Mouse (Mus musculus): Measurements from ENCODE around the gene Sh3d19. TPM values are rescaled to one million over a fixed set of nuclear protein-coding genes. Genes with fewer than 3 reads are reported as not detected.
"Not testable (repeated sequence)": the region's sequence is repeated elsewhere in the genome, so short reads cannot be mapped to it uniquely, and the experiment has no call there.

Sh3d19 gene
- polyA plus RNA-seq, 1 experiment from 2014 or later = 8.7 TPM

DNA sequence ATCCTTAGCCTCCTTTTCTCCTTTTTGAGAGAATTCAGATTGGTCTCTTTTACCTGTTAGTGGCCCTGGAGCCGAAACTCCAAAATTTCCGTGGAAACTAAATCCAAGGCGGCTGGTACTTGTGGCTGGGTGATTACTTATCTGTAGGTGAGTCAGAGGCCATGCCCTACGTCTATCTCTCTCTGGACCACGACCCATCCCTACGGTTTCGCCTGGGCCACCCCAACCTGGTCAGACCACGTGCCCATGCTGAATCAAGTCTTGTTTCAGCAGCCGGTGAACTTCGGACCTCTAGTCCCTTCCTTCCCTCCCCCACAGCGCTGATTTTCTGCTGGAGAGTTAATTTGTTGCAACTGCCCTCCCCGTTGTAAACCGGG is 678 bp downstream of the Sh3d19 start:
- peaks cover 7% of the 10 kb centered on the region; the same call in 1 of the 2 replicates for H3K4me1 ChIP-seq (replicated peaks; ENCODE audit: control insufficient read depth, insufficient read depth, low read length)
- no peaks in the 10 kb centered on the region for H3K36me3 ChIP-seq (ENCODE audit: control insufficient read depth, insufficient read depth)

DNA sequence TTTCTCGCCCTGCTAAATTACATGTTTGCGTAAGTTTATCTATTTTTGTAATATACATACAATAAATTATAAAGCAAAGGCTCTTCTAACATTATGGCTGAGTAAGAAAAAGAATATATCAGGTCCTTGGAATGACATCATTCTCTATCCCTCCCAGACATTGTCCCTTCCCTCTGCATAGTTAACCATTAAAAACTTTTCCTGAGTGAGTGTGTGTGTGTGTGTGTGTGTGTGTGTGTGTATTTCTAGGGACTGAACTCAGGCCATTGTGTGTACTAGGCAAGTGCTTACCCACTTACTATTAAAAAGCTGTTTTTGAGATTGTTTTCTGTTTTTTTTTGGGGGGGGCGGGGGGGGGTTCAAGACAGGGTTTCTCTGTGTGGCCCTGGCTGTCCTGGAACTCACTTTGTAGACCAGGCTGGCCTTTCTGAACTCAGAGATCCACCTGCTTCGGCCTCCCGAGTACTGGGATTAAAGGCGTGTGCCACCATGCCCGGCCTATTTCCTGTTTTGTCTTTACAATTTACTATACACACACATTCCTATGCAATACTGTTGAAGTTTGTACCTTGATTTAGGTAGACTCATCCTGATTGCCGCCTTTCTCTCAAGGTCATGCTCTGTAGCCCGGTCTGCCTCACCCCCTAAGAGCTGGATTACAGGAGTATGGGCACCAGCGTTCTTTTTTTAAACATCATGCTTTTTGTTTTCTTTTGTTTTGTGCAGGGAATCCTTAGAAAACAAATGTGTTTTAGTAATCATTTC is 2.6 kb downstream of the Sh3d19 start:
- H3K4me3 ChIP-seq (replicated peaks; ENCODE audit: low read length) = no peak overlapping the region
- no peaks in the 10 kb centered on the region for H3K9me3 ChIP-seq (ENCODE audit: control insufficient read depth, low read length)
- 83% methylated on average over 10 of the region's 10 CpGs for WGBS
- H3K36me3 ChIP-seq (ENCODE audit: control insufficient read depth, insufficient read depth) = no peaks in the 10 kb centered on the region
- no peak overlapping the region for H3K9ac ChIP-seq (replicated peaks; ENCODE audit: low read depth, low read length)
- H3K4me2 ChIP-seq (ENCODE audit: low read length) = no peak overlapping the region
- H3K4me1 ChIP-seq (replicated peaks; ENCODE audit: control insufficient read depth, insufficient read depth, low read length) = peaks cover 7% of the 10 kb centered on the region; the same call in 1 of the 2 replicates
- H3K27ac ChIP-seq (ENCODE audit: low read length) = no peak overlapping the region
- no peaks in the 10 kb centered on the region for H3K27me3 ChIP-seq (replicated peaks; ENCODE audit: control insufficient read depth, insufficient read depth, low read length)
- no peak for ATAC-seq

More for the DNA sequence above, 678 bp downstream of the Sh3d19 start:
- peak overlapping the region; percentile 71 for H3K4me3 ChIP-seq (replicated peaks; ENCODE audit: low read length)
- no peaks in the 10 kb centered on the region for H3K27me3 ChIP-seq (replicated peaks; ENCODE audit: control insufficient read depth, insufficient read depth, low read length)
- no peak overlapping the region for H3K27ac ChIP-seq (ENCODE audit: low read length)
- H3K9ac ChIP-seq (replicated peaks; ENCODE audit: low read depth, low read length) = peak overlapping the region; percentile 90
- no peak for ATAC-seq
- peak overlapping the region; percentile 54 for H3K4me2 ChIP-seq (ENCODE audit: low read length)
- WGBS = 2% methylated on average over 13 of the region's 13 CpGs
- no peaks in the 10 kb centered on the region for H3K9me3 ChIP-seq (ENCODE audit: control insufficient read depth, low read length)

DNA sequence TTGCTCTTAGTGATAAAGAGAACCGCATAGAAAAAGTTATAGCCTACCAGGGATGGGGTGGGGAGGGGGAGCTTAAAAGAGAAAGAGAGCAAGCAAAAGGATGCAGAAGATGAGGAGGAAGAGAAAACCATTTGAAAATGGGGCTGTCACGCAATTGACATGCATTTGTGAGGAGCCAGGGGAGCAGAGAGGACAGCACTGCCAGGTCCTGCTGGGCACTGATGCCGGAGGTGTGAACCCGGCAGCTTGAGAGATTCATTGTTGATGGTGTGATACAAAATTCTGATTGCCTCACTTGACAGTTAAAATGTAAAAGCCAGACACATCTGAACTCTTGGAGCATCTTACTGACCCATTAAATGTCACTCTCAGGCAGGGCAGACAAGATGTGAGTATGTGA is 3.5 kb downstream of the Sh3d19 start:
- Histone ChIP-seq H3K9ac (replicated peaks; ENCODE audit: low read depth, low read length) (no peak overlapping the region), H3K36me3 (ENCODE audit: control insufficient read depth, insufficient read depth) (no peaks in the 10 kb centered on the region), H3K9me3 (ENCODE audit: control insufficient read depth, low read length) (no peaks in the 10 kb centered on the region), H3K4me2 (ENCODE audit: low read length) (no peak overlapping the region), H3K4me1 (replicated peaks; ENCODE audit: control insufficient read depth, insufficient read depth, low read length) (peaks cover 7% of the 10 kb centered on the region; the same call in 1 of the 2 replicates), H3K4me3 (replicated peaks; ENCODE audit: low read length) (no peak overlapping the region), H3K27ac (ENCODE audit: low read length) (no peak overlapping the region), H3K27me3 (replicated peaks; ENCODE audit: control insufficient read depth, insufficient read depth, low read length) (no peaks in the 10 kb centered on the region)
- no peak for ATAC-seq
- 80% methylated on average over 4 of the region's 4 CpGs for WGBS

DNA sequence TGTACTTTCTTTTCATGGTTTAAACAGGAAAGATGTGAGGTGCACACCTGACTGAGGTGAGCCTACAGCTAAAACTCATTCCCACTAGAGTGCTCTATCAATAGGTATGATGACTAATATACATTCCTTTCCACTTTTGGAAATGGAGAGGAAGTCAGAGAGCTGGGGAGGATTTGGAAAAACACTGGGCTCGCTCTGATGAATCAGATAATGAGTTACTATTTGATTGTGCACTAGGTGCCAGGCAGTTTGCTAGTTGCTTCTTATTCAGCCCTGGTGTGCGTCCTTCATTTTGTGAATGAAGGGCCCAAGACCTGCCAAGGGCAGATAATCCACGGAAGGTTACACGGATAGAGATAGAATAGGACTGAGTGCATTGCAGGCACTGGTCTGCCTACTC is 9.1 kb downstream of the Sh3d19 start:
- Histone ChIP-seq H3K4me2 (ENCODE audit: low read length) (no peak overlapping the region), H3K27me3 (replicated peaks; ENCODE audit: control insufficient read depth, insufficient read depth, low read length) (no peaks in the 10 kb centered on the region), H3K36me3 (ENCODE audit: control insufficient read depth, insufficient read depth) (no peaks in the 10 kb centered on the region), H3K27ac (ENCODE audit: low read length) (no peak overlapping the region), H3K4me1 (replicated peaks; ENCODE audit: control insufficient read depth, insufficient read depth, low read length) (no peaks in the 10 kb centered on the region), H3K9me3 (ENCODE audit: control insufficient read depth, low read length) (no peaks in the 10 kb centered on the region), H3K9ac (replicated peaks; ENCODE audit: low read depth, low read length) (no peak overlapping the region), H3K4me3 (replicated peaks; ENCODE audit: low read length) (no peak overlapping the region)
- WGBS = 97% methylated on average over 4 of the region's 4 CpGs
- ATAC-seq = no peak

DNA sequence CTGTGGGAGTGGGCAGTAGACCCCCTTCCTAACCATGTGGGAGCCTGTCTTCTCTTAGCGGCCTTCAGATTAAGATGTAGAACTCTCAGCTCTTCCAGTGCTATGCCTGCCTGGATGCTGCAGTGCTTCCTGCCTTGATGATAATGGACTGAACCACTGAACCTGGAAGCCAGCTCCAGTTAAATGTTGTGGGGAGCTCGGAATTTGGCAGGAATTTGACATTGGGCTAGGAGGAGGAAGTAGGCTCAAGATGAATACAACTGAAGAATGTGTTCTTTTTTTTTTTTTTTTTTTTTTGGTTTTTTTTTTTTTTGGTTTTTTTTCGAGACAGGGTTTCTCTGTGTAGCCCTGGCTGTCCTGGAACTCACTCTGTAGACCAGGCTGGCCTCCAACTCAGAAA is 10.9 kb downstream of the Sh3d19 start:
- not testable (repeated sequence) for H3K36me3 ChIP-seq (ENCODE audit: control insufficient read depth, insufficient read depth); H3K4me1 ChIP-seq (replicated peaks; ENCODE audit: control insufficient read depth, insufficient read depth, low read length); H3K4me3 ChIP-seq (replicated peaks; ENCODE audit: low read length); H3K27me3 ChIP-seq (replicated peaks; ENCODE audit: control insufficient read depth, insufficient read depth, low read length); H3K4me2 ChIP-seq (ENCODE audit: low read length); H3K9me3 ChIP-seq (ENCODE audit: control insufficient read depth, low read length); H3K27ac ChIP-seq (ENCODE audit: low read length); H3K9ac ChIP-seq (replicated peaks; ENCODE audit: low read depth, low read length); ATAC-seq
- 91% methylated on average over 2 of the region's 3 CpGs for WGBS

DNA sequence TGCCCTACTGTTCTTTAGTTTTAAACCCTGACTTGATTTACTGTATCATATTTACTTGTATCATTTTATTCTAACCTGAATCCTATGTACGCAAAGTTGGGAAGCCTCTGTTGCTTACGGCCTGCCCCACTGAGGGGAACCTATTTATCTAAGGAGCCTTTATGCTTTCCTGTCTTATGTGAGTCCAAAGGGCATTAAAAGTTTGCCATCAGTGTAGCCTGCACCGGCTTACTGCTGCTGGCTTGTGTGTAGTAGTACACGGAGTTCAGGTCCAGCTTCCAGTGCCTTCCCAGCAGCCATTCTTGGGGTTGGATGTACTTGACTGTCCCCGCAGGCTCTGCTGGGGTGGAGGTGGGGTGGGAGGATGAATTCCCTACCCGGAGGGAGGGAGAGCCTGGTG is 13.6 kb downstream of the Sh3d19 start:
- no peak overlapping the region for H3K4me2 ChIP-seq (ENCODE audit: low read length)
- H3K27me3 ChIP-seq (replicated peaks; ENCODE audit: control insufficient read depth, insufficient read depth, low read length) = no peaks in the 10 kb centered on the region
- no peak for ATAC-seq
- no peak overlapping the region for H3K9ac ChIP-seq (replicated peaks; ENCODE audit: low read depth, low read length)
- H3K27ac ChIP-seq (ENCODE audit: low read length) = no peak overlapping the region
- H3K9me3 ChIP-seq (ENCODE audit: control insufficient read depth, low read length) = no peaks in the 10 kb centered on the region
- H3K36me3 ChIP-seq (ENCODE audit: control insufficient read depth, insufficient read depth) = no peaks in the 10 kb centered on the region
- H3K4me3 ChIP-seq (replicated peaks; ENCODE audit: low read length) = no peak overlapping the region
- no peaks in the 10 kb centered on the region for H3K4me1 ChIP-seq (replicated peaks; ENCODE audit: control insufficient read depth, insufficient read depth, low read length)
- WGBS = 89% methylated on average over 6 of the region's 6 CpGs

DNA sequence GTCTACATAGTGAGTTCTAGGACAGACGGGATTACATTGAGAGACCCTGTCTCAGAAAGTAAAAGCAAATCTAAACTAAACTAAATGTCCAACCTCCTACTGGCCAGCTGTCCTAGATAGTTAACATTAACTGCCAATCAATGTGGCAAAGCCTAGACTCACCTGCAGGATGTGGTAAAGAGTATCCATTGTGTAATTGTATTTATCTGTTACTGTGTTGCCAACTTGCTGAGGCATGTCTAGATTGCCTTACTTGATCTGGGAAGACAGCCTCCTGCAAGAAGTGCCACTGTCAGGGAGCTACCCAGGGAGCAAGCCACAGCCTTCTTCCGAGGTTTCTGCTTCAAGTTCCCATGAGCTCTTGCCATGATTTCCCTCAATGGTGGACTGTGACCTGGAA is 16.3 kb downstream of the Sh3d19 start:
- H3K4me2 ChIP-seq (ENCODE audit: low read length) = no peak overlapping the region
- WGBS = 90% methylated on average over 2 of the region's 2 CpGs
- no peak overlapping the region for H3K4me3 ChIP-seq (replicated peaks; ENCODE audit: low read length)
- H3K4me1 ChIP-seq (replicated peaks; ENCODE audit: control insufficient read depth, insufficient read depth, low read length) = no peaks in the 10 kb centered on the region
- H3K27me3 ChIP-seq (replicated peaks; ENCODE audit: control insufficient read depth, insufficient read depth, low read length) = no peaks in the 10 kb centered on the region
- H3K9ac ChIP-seq (replicated peaks; ENCODE audit: low read depth, low read length) = no peak overlapping the region
- no peak overlapping the region for H3K27ac ChIP-seq (ENCODE audit: low read length)
- H3K36me3 ChIP-seq (ENCODE audit: control insufficient read depth, insufficient read depth) = no peaks in the 10 kb centered on the region
- ATAC-seq = no peak
- H3K9me3 ChIP-seq (ENCODE audit: control insufficient read depth, low read length) = no peaks in the 10 kb centered on the region

DNA sequence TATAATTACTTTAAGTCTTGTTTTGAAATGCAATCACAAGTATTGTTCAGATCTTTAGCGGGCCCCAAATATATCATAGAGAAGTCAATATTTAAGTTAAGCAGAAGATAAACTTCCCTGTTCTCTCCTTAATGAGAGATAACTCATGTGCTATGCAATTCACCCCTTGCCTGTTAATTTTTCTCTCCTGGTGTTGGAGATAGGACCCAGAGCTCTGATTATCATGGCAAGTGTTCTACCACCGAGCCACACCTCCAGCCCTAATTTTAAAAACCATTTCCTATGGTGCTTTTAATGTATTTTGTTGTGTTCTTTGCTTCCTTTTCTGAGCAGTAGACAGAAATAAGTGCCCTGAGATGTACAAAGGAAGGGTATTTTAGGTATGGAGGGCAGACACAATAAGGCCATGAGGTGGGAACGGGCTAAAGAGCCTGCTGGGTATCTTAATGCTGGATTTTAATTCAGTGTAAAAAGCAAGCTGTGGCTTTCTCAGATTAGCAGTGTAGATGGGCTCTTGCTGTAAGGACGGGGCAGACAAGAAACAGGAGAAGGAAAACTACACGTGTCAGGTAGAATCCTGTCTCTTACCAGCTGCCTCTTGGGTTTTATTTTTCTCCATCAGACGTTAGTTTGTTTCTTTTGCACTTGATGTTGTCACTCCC is 20.4 kb downstream of the Sh3d19 start:
- Histone ChIP-seq H3K27me3 (replicated peaks; ENCODE audit: control insufficient read depth, insufficient read depth, low read length) (no peaks in the 10 kb centered on the region), H3K4me3 (replicated peaks; ENCODE audit: low read length) (no peak overlapping the region), H3K4me2 (ENCODE audit: low read length) (no peak overlapping the region), H3K36me3 (ENCODE audit: control insufficient read depth, insufficient read depth) (no peaks in the 10 kb centered on the region), H3K9ac (replicated peaks; ENCODE audit: low read depth, low read length) (no peak overlapping the region), H3K9me3 (ENCODE audit: control insufficient read depth, low read length) (no peaks in the 10 kb centered on the region), H3K4me1 (replicated peaks; ENCODE audit: control insufficient read depth, insufficient read depth, low read length) (no peaks in the 10 kb centered on the region), H3K27ac (ENCODE audit: low read length) (no peak overlapping the region)
- WGBS = 69% methylated on average over 6 of the region's 6 CpGs
- no peak for ATAC-seq

DNA sequence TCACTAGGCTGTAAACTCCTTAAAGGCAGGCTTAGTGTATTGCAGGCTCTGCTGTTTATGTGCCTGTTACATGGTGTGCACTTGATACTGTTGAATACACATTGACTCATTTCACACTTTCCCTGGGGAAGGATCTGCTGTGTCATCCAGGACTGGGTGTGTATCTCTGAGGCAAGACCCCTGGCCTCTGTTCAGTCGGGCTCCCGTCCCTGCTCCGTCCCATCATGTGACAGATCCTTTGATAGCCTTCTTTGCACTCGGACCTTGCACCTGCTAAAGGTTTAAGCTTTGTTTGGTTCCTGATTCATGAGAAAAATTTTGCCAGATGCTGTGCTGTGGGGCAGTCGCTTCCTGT is 20.9 kb downstream of the Sh3d19 start:
- Histone ChIP-seq H3K9me3 (ENCODE audit: control insufficient read depth, low read length) (no peaks in the 10 kb centered on the region), H3K36me3 (ENCODE audit: control insufficient read depth, insufficient read depth) (no peaks in the 10 kb centered on the region), H3K4me2 (ENCODE audit: low read length) (no peak overlapping the region), H3K9ac (replicated peaks; ENCODE audit: low read depth, low read length) (no peak overlapping the region), H3K27ac (ENCODE audit: low read length) (no peak overlapping the region), H3K4me1 (replicated peaks; ENCODE audit: control insufficient read depth, insufficient read depth, low read length) (no peaks in the 10 kb centered on the region), H3K27me3 (replicated peaks; ENCODE audit: control insufficient read depth, insufficient read depth, low read length) (no peaks in the 10 kb centered on the region), H3K4me3 (replicated peaks; ENCODE audit: low read length) (no peak overlapping the region)
- WGBS = 77% methylated on average over 5 of the region's 5 CpGs
- no peak for ATAC-seq
